Mouse (Mus musculus): ENCODE results near the gene Olfr616. TPM values are rescaled to one million over a fixed set of nuclear protein-coding genes. Genes with fewer than 3 reads are reported as not detected.
"Not testable (repeated sequence)": the region's sequence is repeated elsewhere in the genome, so short reads cannot be mapped to it uniquely, and the experiment has no call there.

Gene Olfr616
- polyA plus RNA-seq (2015; fragmentation: Nextera tagmentation; extraction: Ambion mirVana), result not detected in 2 replicates

DNA sequence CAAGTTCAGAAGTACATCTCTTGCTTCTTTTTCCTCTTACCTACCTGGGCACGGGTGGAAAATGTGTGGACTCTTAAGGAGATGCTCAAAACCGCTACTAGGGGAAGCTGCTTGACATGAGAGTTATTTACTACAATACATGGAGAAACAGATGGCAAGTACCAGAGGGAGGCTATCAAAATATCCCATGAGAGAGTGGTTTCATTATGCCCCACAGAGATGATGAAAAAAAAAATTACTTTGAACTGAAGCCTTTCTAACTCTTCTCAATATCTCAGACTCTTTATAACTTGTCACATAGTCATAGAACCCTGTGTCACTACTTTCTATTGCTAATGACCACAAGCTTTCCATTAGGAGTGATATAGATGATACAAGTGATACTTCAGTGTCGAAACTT is at the start of gene Olfr616:
Gene Olfr616 (minus strand): TSS at position 101 of the 400 bp plus-strand sequence.
- DNase-seq (ENCODE audit: low spot score), result no peak

DNA sequence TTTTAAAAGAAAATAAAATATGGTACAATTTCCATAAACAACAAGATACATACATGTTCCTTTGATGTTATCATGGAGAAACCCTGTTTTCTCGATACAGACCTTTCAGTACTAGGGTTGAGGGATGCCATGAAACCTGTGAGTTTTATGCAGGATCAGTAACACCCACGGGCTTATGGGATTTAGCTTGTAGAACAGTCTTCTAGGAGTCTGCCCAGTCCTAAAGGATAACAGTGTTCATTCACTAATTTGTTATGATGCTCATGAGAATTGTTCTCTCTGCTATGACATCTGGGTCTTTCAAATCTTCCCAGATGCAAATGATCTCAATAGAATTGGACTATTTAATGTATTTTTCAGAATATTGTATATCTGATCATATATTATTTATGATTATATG is 43.5 kb upstream of the Olfr616 start, which contains the start of gene Olfr620:
Gene Olfr620 (minus strand): TSS at position 101 of the 400 bp plus-strand sequence.
- DNase-seq (ENCODE audit: low spot score), result no peak

DNA sequence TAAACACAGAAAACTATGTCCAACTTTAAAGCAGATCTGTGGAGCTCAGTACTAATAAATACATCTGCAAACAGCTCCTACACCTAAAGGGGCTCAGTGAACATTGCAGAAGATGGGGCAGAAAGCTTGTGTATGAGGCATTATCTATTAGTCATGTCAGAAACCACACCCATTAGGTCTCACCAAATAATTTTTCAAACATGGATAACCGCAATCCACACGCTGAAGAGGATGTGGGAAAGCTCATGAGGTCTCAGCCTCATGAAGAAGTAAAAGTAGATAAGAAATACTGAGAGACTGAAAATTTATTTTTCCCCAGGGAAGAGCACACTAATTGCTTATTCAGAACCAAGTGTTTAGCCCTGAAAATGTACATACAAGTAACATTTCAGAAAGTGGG is 38.5 kb upstream of the Olfr616 start:
- DNase-seq (ENCODE audit: low spot score), result no peak

DNA sequence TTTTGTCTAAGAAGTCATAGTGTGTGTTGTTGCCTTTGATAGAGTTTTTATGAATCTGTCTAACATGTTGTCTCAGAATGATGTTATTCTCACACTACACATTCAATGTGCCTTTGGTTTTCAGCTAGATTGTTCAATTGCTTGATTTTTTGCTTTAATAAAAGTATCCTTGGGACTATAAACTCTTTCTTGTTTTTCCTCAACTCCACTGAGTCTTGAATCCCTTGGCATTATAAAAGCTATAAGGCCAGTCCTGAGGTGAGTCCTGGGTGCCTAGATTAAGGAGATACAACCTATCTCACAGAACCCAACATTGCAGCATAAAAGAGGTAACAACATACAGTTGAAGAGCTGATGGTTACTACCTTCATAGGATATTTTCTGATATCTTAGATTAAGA is 31.3 kb upstream of the Olfr616 start, which contains the start of gene Olfr619:
Gene Olfr619 (plus strand): TSS at position 301 of the 400 bp plus-strand sequence.
- DNase-seq (ENCODE audit: low spot score), result no peak

DNA sequence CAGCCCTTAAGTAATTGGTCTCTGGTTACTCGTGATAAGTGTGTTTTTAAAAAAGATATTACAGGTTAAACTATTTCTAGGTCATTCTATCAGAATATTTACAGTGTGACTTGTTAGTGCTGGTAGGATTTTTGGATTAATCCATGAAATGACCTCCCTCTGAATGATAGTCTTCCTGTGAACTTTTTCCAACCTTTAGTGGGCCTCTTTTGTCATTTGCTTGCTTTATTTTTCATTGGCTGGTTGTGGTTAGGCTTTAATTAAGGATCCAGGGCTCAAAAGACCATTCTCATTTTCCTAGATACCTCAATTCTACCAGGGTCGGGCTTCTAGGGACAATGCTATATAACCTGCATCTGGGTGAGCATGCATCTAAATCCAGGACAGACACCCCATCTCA is 20.9 kb upstream of the Olfr616 start, which contains the start of gene Olfr618:
Gene Olfr618 (plus strand): TSS at position 301 of the 400 bp plus-strand sequence.
- DNase-seq (ENCODE audit: low spot score), result no peak

DNA sequence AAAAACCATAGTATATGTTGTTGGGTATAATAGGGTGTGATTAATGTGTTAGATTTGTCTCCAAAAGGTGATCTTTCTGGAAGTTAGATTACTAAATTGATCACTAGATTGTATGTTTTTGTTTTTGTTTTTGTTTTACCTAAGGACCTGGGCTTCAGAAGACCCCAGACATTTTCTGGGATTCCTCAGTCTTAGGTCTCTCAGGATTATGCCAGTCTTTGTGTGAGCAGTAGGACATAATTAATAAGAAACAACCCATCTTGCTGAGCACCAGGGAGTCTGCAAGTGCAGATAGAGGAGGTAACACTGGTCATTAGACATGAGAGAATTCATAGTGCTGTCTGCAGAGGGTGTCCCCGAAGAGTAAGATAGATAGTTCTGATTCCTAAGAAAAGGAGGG is 3.8 kb upstream of the Olfr616 start, which contains the start of gene Olfr617:
Gene Olfr617 (plus strand): TSS at position 301 of the 400 bp plus-strand sequence.
- DNase-seq (ENCODE audit: low spot score), result no peak

DNA sequence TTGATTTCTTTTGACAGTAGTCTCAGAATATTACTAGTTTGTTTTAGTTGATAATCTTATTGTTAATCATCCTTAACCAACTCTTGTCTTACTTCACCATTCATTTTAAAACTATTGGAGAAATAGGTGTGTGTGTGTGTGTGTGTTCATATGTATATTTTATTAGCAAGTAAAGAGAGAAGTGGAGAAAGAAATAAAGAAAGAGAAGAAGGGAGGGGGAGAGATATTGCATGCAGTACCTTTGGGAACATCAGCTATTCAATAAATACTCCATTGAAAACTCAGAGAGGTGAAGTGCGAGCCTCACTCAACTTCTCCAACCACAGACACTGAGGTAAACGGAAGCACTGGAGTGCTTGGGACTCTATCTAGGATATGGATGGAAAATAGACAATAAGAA is 13.2 kb downstream of the Olfr616 start, which contains the start of gene Olfr615:
Gene Olfr615 (plus strand): TSS at position 301 of the 400 bp plus-strand sequence.
- no peak for DNase-seq (ENCODE audit: low spot score)

DNA sequence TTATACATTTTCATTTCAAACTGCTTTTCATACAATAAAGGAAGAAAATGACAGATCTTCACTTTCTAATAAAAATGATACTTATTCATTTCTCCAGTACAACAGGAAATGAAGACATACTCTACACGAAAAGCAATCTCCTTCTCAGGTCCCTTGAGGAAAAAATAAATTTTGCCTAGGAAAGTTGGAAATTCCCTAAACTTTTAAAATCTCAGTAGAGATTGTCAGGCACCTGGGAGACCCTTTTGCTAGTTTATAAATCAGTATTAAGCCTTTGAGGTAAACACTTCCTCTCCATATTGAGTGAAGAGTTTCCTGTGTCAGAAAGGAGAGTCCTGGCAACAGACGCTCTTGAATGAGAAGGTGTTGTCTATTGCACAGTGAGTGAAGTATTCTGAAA is 21.2 kb downstream of the Olfr616 start, which contains the start of gene Olfr613:
Gene Olfr613 (plus strand): TSS at position 301 of the 400 bp plus-strand sequence.
- no peak for DNase-seq (ENCODE audit: low spot score)

DNA sequence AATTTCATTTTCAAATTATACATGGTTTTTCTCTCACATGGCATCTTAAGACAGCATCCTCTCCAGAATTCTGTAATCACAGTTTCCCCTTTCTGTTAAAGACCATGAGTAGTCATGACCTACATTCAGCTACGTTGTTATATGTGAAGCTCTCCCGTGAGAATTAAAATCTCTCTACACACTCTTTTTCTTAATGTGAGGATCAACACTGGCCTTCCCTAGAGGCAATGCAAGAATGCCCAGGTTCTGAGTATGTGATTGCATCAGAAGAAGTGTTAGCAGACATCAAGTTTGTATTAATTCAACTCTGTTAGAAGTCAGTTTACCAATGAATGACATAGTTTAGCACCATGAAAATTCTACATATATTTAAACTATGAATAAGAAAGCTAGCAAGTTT is 26.3 kb downstream of the Olfr616 start, which contains the start of gene Olfr612:
Gene Olfr612 (minus strand): TSS at position 101 of the 400 bp plus-strand sequence.
- not testable (repeated sequence) for DNase-seq (ENCODE audit: low spot score)

DNA sequence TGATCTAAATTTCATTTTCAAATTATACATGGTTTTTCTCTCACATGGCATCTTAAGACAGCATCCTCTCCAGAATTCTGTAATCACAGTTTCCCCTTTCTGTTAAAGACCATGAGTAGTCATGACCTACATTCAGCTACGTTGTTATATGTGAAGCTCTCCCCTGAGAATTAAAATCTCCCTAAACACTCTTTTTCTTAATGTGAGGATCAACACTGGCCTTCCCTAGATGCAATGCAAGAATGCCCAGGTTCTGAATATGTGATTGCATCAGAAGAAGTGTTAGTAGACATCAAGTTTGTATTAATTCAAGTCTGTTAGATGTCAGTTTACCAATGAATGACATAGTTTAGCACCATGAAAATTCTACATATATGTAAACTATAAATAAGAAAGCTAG is 48.2 kb downstream of the Olfr616 start, which contains the start of gene Olfr611:
Gene Olfr611 (minus strand): TSS at position 101 of the 400 bp plus-strand sequence.
- DNase-seq (ENCODE audit: low spot score), result not testable (repeated sequence)

Small RNA genes within 50 kb of the gene (microRNA-seq; reads per million reads assigned to microRNA genes)
- not detected for gene Gm26506 (ENCODE audit: borderline number of aligned reads)

Other genes starting within 250 kb of the Olfr616 start
- not detected in 2 replicates for gene Olfr598, start 245.6 kb downstream of the Olfr616 start, polyA plus RNA-seq (2015; fragmentation: Nextera tagmentation; extraction: Ambion mirVana)
- gene Olfr599, start 233.2 kb downstream of the Olfr616 start, polyA plus RNA-seq (2015; fragmentation: Nextera tagmentation; extraction: Ambion mirVana), result not detected in 2 replicates
- gene Olfr600, start 219.5 kb downstream of the Olfr616 start, polyA plus RNA-seq (2015; fragmentation: Nextera tagmentation; extraction: Ambion mirVana), result not detected in 2 replicates
- not detected in 2 replicates for gene Olfr601, start 206.5 kb downstream of the Olfr616 start, polyA plus RNA-seq (2015; fragmentation: Nextera tagmentation; extraction: Ambion mirVana)
- gene Olfr603, start 183.0 kb downstream of the Olfr616 start, polyA plus RNA-seq (2015; fragmentation: Nextera tagmentation; extraction: Ambion mirVana), result not detected in 2 replicates
- not detected in 2 replicates for gene Usp17lc, start 154.1 kb downstream of the Olfr616 start, polyA plus RNA-seq (2015; fragmentation: Nextera tagmentation; extraction: Ambion mirVana)
- not detected in 2 replicates for gene Olfr605, start 123.7 kb downstream of the Olfr616 start, polyA plus RNA-seq (2015; fragmentation: Nextera tagmentation; extraction: Ambion mirVana)
- not detected in 2 replicates for gene Olfr606, start 120.1 kb downstream of the Olfr616 start, polyA plus RNA-seq (2015; fragmentation: Nextera tagmentation; extraction: Ambion mirVana)
- gene Olfr607, start 105.0 kb downstream of the Olfr616 start, polyA plus RNA-seq (2015; fragmentation: Nextera tagmentation; extraction: Ambion mirVana), result not detected in 2 replicates
- not detected in 2 replicates for gene Olfr608, start 99.3 kb downstream of the Olfr616 start, polyA plus RNA-seq (2015; fragmentation: Nextera tagmentation; extraction: Ambion mirVana)
- gene Olfr609, start 71.1 kb downstream of the Olfr616 start, polyA plus RNA-seq (2015; fragmentation: Nextera tagmentation; extraction: Ambion mirVana), result not detected in 2 replicates
- not detected in 2 replicates for gene Olfr610, start 57.0 kb downstream of the Olfr616 start, polyA plus RNA-seq (2015; fragmentation: Nextera tagmentation; extraction: Ambion mirVana)
- gene Olfr611, start 48.3 kb downstream of the Olfr616 start, polyA plus RNA-seq (2015; fragmentation: Nextera tagmentation; extraction: Ambion mirVana), result not detected in 2 replicates
- not detected in 2 replicates for gene Olfr612, start 26.4 kb downstream of the Olfr616 start, polyA plus RNA-seq (2015; fragmentation: Nextera tagmentation; extraction: Ambion mirVana)
- not detected in 2 replicates for gene Olfr613, start 21.1 kb downstream of the Olfr616 start, polyA plus RNA-seq (2015; fragmentation: Nextera tagmentation; extraction: Ambion mirVana)
- not detected in 2 replicates for gene Olfr615, start 13.1 kb downstream of the Olfr616 start, polyA plus RNA-seq (2015; fragmentation: Nextera tagmentation; extraction: Ambion mirVana)
- not detected in 2 replicates for gene Olfr617, start 3.9 kb upstream of the Olfr616 start, polyA plus RNA-seq (2015; fragmentation: Nextera tagmentation; extraction: Ambion mirVana)
- not detected in 2 replicates for gene Olfr618, start 21.0 kb upstream of the Olfr616 start, polyA plus RNA-seq (2015; fragmentation: Nextera tagmentation; extraction: Ambion mirVana)
- gene Olfr619, start 31.4 kb upstream of the Olfr616 start, polyA plus RNA-seq (2015; fragmentation: Nextera tagmentation; extraction: Ambion mirVana), result not detected in 2 replicates
- gene Olfr620, start 43.4 kb upstream of the Olfr616 start, polyA plus RNA-seq (2015; fragmentation: Nextera tagmentation; extraction: Ambion mirVana), result not detected in 2 replicates
- not detected in 2 replicates for gene Olfr622, start 73.6 kb upstream of the Olfr616 start, polyA plus RNA-seq (2015; fragmentation: Nextera tagmentation; extraction: Ambion mirVana)
- gene Olfr623, start 94.6 kb upstream of the Olfr616 start, polyA plus RNA-seq (2015; fragmentation: Nextera tagmentation; extraction: Ambion mirVana), result not detected in 2 replicates
- gene Olfr624, start 102.0 kb upstream of the Olfr616 start, polyA plus RNA-seq (2015; fragmentation: Nextera tagmentation; extraction: Ambion mirVana), result not detected in 2 replicates
- gene Olfr625-ps1, start 113.6 kb upstream of the Olfr616 start, polyA plus RNA-seq (2015; fragmentation: Nextera tagmentation; extraction: Ambion mirVana), result not detected in 2 replicates
- gene Olfr243, start 145.5 kb upstream of the Olfr616 start, polyA plus RNA-seq (2015; fragmentation: Nextera tagmentation; extraction: Ambion mirVana), result not detected in 2 replicates
- not detected in 2 replicates for gene Olfr628, start 161.2 kb upstream of the Olfr616 start, polyA plus RNA-seq (2015; fragmentation: Nextera tagmentation; extraction: Ambion mirVana)
- not detected in 2 replicates for gene Olfr629, start 175.8 kb upstream of the Olfr616 start, polyA plus RNA-seq (2015; fragmentation: Nextera tagmentation; extraction: Ambion mirVana)
- gene Olfr630, start 188.2 kb upstream of the Olfr616 start, polyA plus RNA-seq (2015; fragmentation: Nextera tagmentation; extraction: Ambion mirVana), result not detected in 2 replicates
- gene Olfr69, start 202.5 kb upstream of the Olfr616 start, polyA plus RNA-seq (2015; fragmentation: Nextera tagmentation; extraction: Ambion mirVana), result not detected in 2 replicates
- gene Olfr68, start 210.6 kb upstream of the Olfr616 start, polyA plus RNA-seq (2015; fragmentation: Nextera tagmentation; extraction: Ambion mirVana), result not detected in 2 replicates
- not detected in 2 replicates for gene Olfr67, start 222.7 kb upstream of the Olfr616 start, polyA plus RNA-seq (2015; fragmentation: Nextera tagmentation; extraction: Ambion mirVana)
- gene Hbb-bt, start 244.9 kb upstream of the Olfr616 start, polyA plus RNA-seq (2015; fragmentation: Nextera tagmentation; extraction: Ambion mirVana), result 224 and 268 TPM in 2 replicates

Measured in thymus, postnatal 0 days (tissue).